Mouse (Mus musculus) E14TG2a.4 (cell line): ENCODE results near the gene Dhx35.

Source experiments
- H3K27me3 ChIP-seq: 2 replicates; pipeline ENCODE4 v1.6.1; 2014; ENCODE audit warnings: low read length, control low read depth; ENCODE audit not compliant: insufficient read depth
- H3K36me3 ChIP-seq: 2 replicates; pipeline ENCODE4 v1.6.1; 2014; ENCODE audit warnings: low read length, control low read depth; ENCODE audit not compliant: insufficient read depth
- H3K4me1 ChIP-seq: replicated peaks from 2 replicates; pipeline ENCODE4 v1.6.1; 2014; ENCODE audit warnings: low read depth, low read length, control low read depth
- H3K4me3 ChIP-seq: replicated peaks from 2 replicates; pipeline ENCODE4 v1.5.1; 2014; ENCODE audit warnings: mild to moderate bottlenecking, low read length
- H3K9me3 ChIP-seq: 2 replicates; pipeline ENCODE4 v1.6.1; 2014; ENCODE audit warnings: low read length, control low read depth
- CTCF ChIP-seq: conservative IDR thresholded peaks from 2 replicates; pipeline ENCODE4 v1.5.1; 2014; ENCODE audit warnings: low read length
- NANOG ChIP-seq: IDR thresholded peaks from 2 replicates; pipeline ENCODE4 v1.6.1; 2014; ENCODE audit warnings: borderline replicate concordance, low read length, mixed read lengths
- POU5F1 ChIP-seq: IDR thresholded peaks from 2 replicates; pipeline ENCODE4 v1.6.1; 2014; ENCODE audit warnings: low read length, borderline replicate concordance

Dhx35 gene

DNA sequence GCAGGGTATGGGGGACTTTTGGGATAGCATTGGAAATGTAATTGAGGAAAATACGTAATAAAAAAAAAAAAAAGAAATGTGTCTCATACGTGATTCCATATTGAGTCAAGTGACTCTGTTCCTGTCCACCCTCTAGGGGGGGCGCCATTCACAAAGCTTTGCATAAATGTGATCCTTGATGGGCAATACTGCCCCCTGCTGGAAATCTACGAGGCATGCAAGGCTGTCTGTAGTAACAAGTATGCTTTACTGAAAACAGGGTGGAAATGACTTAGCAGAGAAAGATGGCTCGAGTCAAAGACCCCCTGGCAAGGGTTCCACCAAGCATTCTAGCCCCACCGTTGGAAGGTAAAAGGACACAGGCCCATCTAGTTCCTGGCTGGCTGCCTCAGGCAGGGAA is 92.0 kb downstream of the Dhx35 start:
- Histone ChIP-seq H3K9me3 (no peaks in the 10 kb centered on the region), H3K27me3 (no peaks in the 10 kb centered on the region; the same call in 1 of the 2 replicates), H3K36me3 (no peaks in the 10 kb centered on the region), H3K4me1 (no peaks in the 10 kb centered on the region), H3K4me3 (no peak overlapping the region)
- TF ChIP-seq POU5F1 = no peak
- peak; percentile 69 for TF ChIP-seq CTCF
- TF ChIP-seq NANOG = no peak

DNA sequence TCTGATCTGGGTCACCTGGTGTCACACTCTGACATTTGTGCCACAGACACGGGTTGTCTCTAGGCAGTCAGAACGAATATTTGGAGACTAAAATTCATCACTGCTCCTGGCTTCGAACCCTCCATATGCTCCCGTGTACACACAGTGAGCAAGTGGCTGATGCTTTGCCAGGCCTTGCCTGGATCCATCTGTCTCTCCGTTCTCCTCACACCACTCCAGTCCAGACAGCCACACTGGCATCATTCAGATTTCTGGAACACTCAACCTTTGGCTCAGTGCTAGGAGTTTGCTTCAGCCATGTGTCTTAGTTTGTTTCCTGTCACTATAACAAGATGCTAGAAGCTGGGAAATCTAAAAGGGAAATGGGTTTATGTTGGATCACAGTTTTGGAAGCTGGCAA is 93.9 kb downstream of the Dhx35 start:
- no peak for TF ChIP-seq CTCF
- TF ChIP-seq NANOG = no peak
- TF ChIP-seq POU5F1 = no peak
- no peaks in the 10 kb centered on the region for H3K27me3 ChIP-seq
- no peak overlapping the region for H3K4me3 ChIP-seq
- H3K9me3 ChIP-seq = no peaks in the 10 kb centered on the region
- H3K4me1 ChIP-seq = no peaks in the 10 kb centered on the region
- H3K36me3 ChIP-seq = no peaks in the 10 kb centered on the region

DNA sequence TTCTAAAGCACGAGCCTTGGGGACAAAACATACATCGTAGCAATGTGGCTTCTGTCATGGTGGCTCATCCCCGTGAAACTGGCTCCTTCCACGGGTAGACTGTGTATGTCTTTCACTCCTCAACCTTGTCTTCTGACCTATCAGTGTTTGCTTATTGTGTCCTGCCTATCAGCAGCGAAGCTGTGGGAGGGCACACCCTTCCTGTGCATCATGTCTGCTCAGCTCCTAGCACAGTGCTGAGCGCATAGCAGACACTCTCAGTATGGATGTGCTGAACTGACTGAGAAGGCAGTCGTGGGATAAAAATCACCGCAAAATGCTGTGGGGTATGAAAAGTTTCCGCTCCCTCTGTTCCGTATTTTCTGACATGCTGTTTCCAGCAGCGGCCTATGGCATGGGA is 94.6 kb downstream of the Dhx35 start:
- Histone ChIP-seq H3K4me3 (no peak overlapping the region), H3K4me1 (no peaks in the 10 kb centered on the region), H3K27me3 (no peaks in the 10 kb centered on the region), H3K36me3 (no peaks in the 10 kb centered on the region), H3K9me3 (no peaks in the 10 kb centered on the region)
- TF ChIP-seq NANOG (no peak), POU5F1 (no peak), CTCF (no peak)

DNA sequence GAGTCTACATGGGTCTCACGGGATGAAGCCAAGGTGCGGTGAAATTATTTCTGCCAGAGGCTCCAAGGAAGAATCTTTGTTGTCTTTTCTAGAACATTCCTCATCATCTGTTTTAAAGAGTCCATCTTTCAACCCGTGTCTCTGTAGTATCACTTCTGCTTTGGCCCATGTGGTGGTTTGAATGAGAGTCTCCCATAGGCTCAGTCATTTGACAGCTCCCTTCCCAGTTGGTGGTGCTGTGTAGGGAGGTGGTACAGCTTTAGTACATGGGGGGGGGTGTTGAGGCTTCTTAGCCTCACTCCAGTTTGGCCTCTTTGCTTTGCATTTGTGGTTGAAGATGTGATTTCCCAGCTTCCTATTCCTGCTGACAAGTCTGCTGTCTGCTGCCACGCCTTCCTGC is 96.7 kb downstream of the Dhx35 start:
- no peaks in the 10 kb centered on the region for H3K36me3 ChIP-seq
- H3K4me3 ChIP-seq = no peak overlapping the region
- H3K4me1 ChIP-seq = no peaks in the 10 kb centered on the region
- H3K9me3 ChIP-seq = 0 out of 2 replicates have a peak, but pooled peaks cover 1% of the 10 kb centered on the region
- H3K27me3 ChIP-seq = 0 out of 2 replicates have a peak, but pooled peaks cover 2% of the 10 kb centered on the region
- TF ChIP-seq NANOG (no peak), CTCF (no peak), POU5F1 (no peak)

DNA sequence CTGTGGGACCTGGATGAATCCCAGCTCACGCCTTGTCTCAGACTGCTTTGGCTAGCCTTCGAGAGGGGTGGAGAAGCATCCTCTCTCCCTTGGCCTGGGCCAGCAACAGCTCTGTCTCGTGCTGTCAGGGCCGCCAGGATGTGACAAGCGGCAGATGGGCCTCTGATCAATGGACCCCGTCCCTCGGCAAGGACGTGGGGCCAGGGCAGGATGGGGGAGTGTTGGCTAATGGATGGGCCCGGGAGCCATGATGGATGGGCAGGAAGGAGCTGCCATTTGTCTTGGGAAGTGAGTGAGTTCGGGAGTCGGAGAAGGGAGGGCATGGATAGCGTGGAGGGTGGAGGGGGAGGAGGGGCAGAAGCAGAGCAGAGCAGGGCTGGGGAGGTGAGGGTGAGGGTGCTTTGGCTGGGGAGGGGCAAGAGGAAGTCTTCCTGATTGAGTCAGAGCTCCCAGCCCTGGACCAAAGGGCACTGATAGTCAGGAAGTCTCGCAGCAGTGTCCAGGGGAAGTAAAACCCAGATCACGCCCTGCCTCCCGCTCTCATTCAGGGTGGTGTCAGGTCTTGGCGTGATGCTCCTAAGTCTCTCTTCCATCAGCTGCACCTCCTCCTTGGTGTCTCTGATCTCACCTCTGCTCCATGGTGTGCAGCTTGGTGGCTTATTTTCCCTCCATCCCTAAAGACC is 98.7 kb downstream of the Dhx35 start:
- Histone ChIP-seq H3K9me3 (0 out of 2 replicates have a peak, but pooled peaks cover 5% of the 10 kb centered on the region), H3K4me3 (no peak overlapping the region), H3K36me3 (no peaks in the 10 kb centered on the region), H3K4me1 (no peaks in the 10 kb centered on the region), H3K27me3 (0 out of 2 replicates have a peak, but pooled peaks cover 2% of the 10 kb centered on the region)
- TF ChIP-seq POU5F1 (no peak), NANOG (no peak), CTCF (no peak)

DNA sequence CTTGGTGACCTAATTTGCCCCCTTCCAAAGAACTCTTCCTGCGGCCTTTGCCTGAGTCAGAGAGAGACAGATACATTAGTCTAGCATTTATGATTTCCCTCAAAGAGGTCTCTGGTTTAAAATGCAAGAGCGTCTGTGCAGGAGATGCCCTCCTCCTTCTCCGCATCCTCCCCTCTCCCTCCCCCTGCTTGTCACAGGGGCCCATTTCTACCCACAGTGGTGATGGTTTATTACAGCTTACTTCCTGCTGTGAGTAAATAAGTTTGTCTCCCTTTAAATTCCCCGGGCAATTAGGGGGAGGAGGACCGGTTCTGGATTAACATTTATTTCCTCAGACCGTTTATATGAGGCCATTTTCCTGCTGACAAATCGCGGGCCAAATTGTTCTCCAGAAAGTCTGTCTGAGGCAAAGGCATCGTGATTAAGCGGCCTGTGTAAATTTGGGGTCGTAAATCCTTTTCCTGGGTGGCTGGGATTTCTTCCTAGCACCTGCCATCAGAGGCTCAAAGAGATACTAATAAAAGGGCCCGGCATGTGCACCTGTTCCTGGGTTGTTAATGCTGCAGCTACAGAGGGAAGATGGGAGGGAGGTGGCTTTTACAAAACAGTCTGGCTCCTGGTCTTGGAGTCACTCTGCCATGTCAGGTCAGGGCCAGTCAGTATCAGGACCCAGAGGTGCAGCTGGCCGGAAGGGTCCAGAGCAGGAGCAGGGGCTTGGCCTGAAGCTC is 104.0 kb downstream of the Dhx35 start:
- 0 out of 2 replicates have a peak, but pooled peaks cover 5% of the 10 kb centered on the region for H3K9me3 ChIP-seq
- 0 out of 2 replicates have a peak, but pooled peaks cover 4% of the 10 kb centered on the region for H3K27me3 ChIP-seq
- no peaks in the 10 kb centered on the region for H3K4me1 ChIP-seq
- no peak for TF ChIP-seq CTCF
- no peak for TF ChIP-seq NANOG
- no peak for TF ChIP-seq POU5F1
- H3K4me3 ChIP-seq = no peak overlapping the region
- no peaks in the 10 kb centered on the region for H3K36me3 ChIP-seq
